Mouse (Mus musculus): ENCODE measurements around the gene Fkbp1a.

DNA sequence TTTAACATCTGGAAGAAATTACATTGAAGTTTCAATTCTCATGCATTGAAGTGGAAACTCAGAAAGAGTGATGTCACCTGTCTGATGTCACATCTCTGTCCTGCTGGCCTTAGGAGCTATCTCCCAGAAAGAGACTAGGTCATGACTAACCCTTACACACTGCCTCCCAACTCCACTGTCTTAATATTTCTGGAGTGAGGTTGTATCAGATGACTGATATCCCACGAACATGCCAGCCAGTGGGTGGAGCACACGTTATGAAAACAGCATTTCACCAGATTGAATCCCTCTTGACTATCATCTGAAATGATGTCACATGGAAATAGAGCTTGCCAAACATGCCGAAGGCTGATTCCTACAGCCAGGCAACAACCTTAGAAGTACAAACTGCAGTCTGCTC, 22.7 kb downstream of the Fkbp1a start:
- TF ChIP-seq GATA1 (IDR thresholded peaks at IDR 0.05; ENCODE audit: borderline replicate concordance, low read length) (no peak), FLI1 (IDR thresholded peaks at IDR 0.05; ENCODE audit: low read length) (no peak)
